In the genomic region with DNA sequence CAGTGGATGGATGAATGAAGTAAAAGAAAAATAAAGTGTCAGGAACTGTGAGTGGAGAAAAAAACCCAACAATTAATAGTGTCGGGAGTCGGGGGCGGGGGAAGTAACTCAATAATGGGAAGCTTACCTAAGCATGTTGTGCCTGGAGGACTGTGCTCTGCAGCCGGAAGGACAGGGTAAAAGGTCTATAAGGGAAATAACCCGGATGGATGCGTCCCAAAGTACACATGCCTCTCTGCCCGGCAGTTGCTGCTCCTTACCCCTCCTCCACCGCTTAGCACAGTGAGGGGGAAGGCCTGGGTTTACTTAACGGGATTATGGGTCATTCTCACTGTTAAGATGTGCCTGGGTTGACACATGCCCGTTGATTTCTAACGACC, we compare ENCODE assay signal across 8 mouse cellular contexts. TPM values are rescaled to one million over a fixed set of nuclear protein-coding genes. Genes with fewer than 3 reads are reported as not detected.
DNase-seq lines count a peak whose midpoint lies in the region; ATAC-seq lines count a peak whose summit lies in the region.

No protein-coding gene starts in this region.

- peak; percentile 63; the same call in 1 of the 2 replicates for ATAC-seq in cerebellum, adult (ENCODE audit: insufficient number of reproducible peaks, low FRiP score, low TSS enrichment)
- peak; percentile 76 for ATAC-seq in megakaryocyte progenitor cell, adult 5-6 weeks (replicated peaks; ENCODE audit: poor library complexity)

- WGBS in forebrain, embryonic 10.5 days: 2% methylated on average over 11 of the region's 11 CpGs

- intact Hi-C loops in left cerebral cortex, postnatal 4 days (cut with DNase I): no loop called here

- no peak for DNase-seq in cerebellum, adult 11 months
- DNase-seq in adrenal gland, postnatal 25 days: peak; percentile 35
- DNase-seq in forebrain, embryonic 10.5 days (ENCODE audit: extremely low spot score, low spot score): no peak
- DNase-seq in heart, postnatal 4 days: peak; percentile 47
- peak; percentile 43 for DNase-seq in left cerebral cortex, postnatal 4 days
- peak; percentile 30 to 49 for DNase-seq in spleen, postnatal 10 days (ENCODE audit: low spot score in 2 of 2)

- peaks cover 24% of the 10 kb centered on the region for H3K4me1 ChIP-seq in forebrain, embryonic 10.5 days

- H3K36me3 ChIP-seq in forebrain, embryonic 10.5 days (replicated peaks): no peaks in the 10 kb centered on the region

- H3K27me3 ChIP-seq in forebrain, embryonic 10.5 days (ENCODE audit: poor library complexity, severe bottlenecking): no peaks in the 10 kb centered on the region

- H3K27ac ChIP-seq in forebrain, embryonic 10.5 days: peak overlapping the region; percentile 86

- H3K4me3 ChIP-seq in forebrain, embryonic 10.5 days: peak overlapping the region; percentile 62

- no peaks in the 10 kb centered on the region for H3K9me3 ChIP-seq in forebrain, embryonic 10.5 days

RNA-seq across cellular contexts. Expression of a gene that starts 31.7 kb away (rescaled TPM):
- total RNA-seq in adrenal gland, postnatal 25 days (2021): 446 and 468 TPM in 2 replicates
- polyA plus RNA-seq in forebrain, embryonic 10.5 days (2016; fragmentation: Nextera tagmentation; extraction: Ambion mirVana): 437 and 457 TPM in 2 replicates
- total RNA-seq in heart, postnatal 4 days (2021): 100 to 1,000 TPM; 343 to 362 TPM
- 100 to 1,000 TPM; 539 to 583 TPM for total RNA-seq in left cerebral cortex, postnatal 4 days (2021)
- 640 and 703 TPM in 2 replicates for total RNA-seq in megakaryocyte progenitor cell, adult 5-6 weeks (2015)
- 490 and 622 TPM in 2 replicates for total RNA-seq in megakaryocyte progenitor cell, adult 5-6 weeks (2017)

RNA-seq across cellular contexts. Expression of a gene that starts 36.6 kb away (rescaled TPM):
- total RNA-seq in adrenal gland, postnatal 25 days (2021): 2.3 and 4.5 TPM in 2 replicates
- polyA plus RNA-seq in forebrain, embryonic 10.5 days (2016; fragmentation: Nextera tagmentation; extraction: Ambion mirVana): 6.7 and 9.4 TPM in 2 replicates
- 10 to 100 TPM; 19.8 to 20.5 TPM for total RNA-seq in heart, postnatal 4 days (2021)
- total RNA-seq in left cerebral cortex, postnatal 4 days (2021): 1 to 10 TPM; 6.2 to 8.3 TPM
- total RNA-seq in megakaryocyte progenitor cell, adult 5-6 weeks (2015): 3.8 and 4.2 TPM in 2 replicates
- total RNA-seq in megakaryocyte progenitor cell, adult 5-6 weeks (2017): 1.7 and 3.2 TPM in 2 replicates

RNA-seq across cellular contexts. Expression of a gene that starts 50.3 kb away (rescaled TPM):
- total RNA-seq in adrenal gland, postnatal 25 days (2021): 115 and 123 TPM in 2 replicates
- polyA plus RNA-seq in forebrain, embryonic 10.5 days (2016; fragmentation: Nextera tagmentation; extraction: Ambion mirVana): 77.3 and 84.2 TPM in 2 replicates
- total RNA-seq in heart, postnatal 4 days (2021): 100 to 1,000 TPM; 146 to 147 TPM
- 10 to 100 TPM; 43.5 to 54.6 TPM for total RNA-seq in left cerebral cortex, postnatal 4 days (2021)
- total RNA-seq in megakaryocyte progenitor cell, adult 5-6 weeks (2015): 153 and 181 TPM in 2 replicates
- 153 and 163 TPM in 2 replicates for total RNA-seq in megakaryocyte progenitor cell, adult 5-6 weeks (2017)

Comparison
In these comparisons a context has a peak if more than half of its experiments do, and no peak if none do; other contexts are left out.
1. DNase-seq: peak in adrenal gland, postnatal 25 days (single experiment), heart, postnatal 4 days (single experiment), left cerebral cortex, postnatal 4 days (single experiment) and spleen, postnatal 10 days (2 of 2); none in cerebellum, adult 11 months (single experiment) and forebrain, embryonic 10.5 days (single experiment).